Mouse (Mus musculus) olfactory bulb, adult 2 months (tissue): ENCODE measurements around the gene B4galnt1. TPM values are rescaled to one million over a fixed set of nuclear protein-coding genes. Genes with fewer than 3 reads are reported as not detected.

Experiments used
- H3K27ac ChIP-seq: fragments of 200-500 bp; 2 replicates; pipeline ENCODE4 v1.5.1; 2012; ENCODE audit warnings: low read depth, low read length; ENCODE audit not compliant: insufficient read depth
- H3K4me1 ChIP-seq: fragments of 200-500 bp; 2 replicates; pipeline ENCODE4 v1.6.1; 2012; ENCODE audit warnings: low read length; ENCODE audit not compliant: control insufficient read depth, insufficient read depth
- H3K4me3 ChIP-seq: fragments of 200-500 bp; 2 replicates; pipeline ENCODE4 v1.5.1; 2012; ENCODE audit warnings: mild to moderate bottlenecking, low read depth, low read length, moderate library complexity; ENCODE audit not compliant: insufficient read depth
- CTCF ChIP-seq: fragments of 200-500 bp; IDR thresholded peaks from 2 replicates; pipeline ENCODE4 v1.5.1; 2012; ENCODE audit warnings: low read depth, mild to moderate bottlenecking, low read length, moderate library complexity; ENCODE audit not compliant: insufficient read depth
- POLR2A ChIP-seq: fragments of 200-500 bp; IDR thresholded peaks from 2 replicates; pipeline ENCODE4 v1.6.1; 2012; ENCODE audit warnings: mild to moderate bottlenecking, low read depth, low read length, moderate library complexity; ENCODE audit not compliant: insufficient read depth
- WGBS: fragments of 180-500 bp; shearing (Covaris S2); methylation state at CpG from one replicate; pipeline ENCODE4 v1.1.7; 2018; 5-methylcytosine and 5-hydroxymethylcytosine counted together
- polyA plus RNA-seq: library from polyadenylated mRNA; stranded (reverse); fragments of >200 nt; gene quantifications from 2 replicates; pipeline ENCODE4 v1.2.4, GENCODE M21; 2012; ENCODE audit warnings: low replicate concordance; ENCODE audit not compliant: missing spikeins, insufficient read depth, insufficient read length

The B4galnt1 gene
- not detected in 2 replicates for polyA plus RNA-seq

DNA sequence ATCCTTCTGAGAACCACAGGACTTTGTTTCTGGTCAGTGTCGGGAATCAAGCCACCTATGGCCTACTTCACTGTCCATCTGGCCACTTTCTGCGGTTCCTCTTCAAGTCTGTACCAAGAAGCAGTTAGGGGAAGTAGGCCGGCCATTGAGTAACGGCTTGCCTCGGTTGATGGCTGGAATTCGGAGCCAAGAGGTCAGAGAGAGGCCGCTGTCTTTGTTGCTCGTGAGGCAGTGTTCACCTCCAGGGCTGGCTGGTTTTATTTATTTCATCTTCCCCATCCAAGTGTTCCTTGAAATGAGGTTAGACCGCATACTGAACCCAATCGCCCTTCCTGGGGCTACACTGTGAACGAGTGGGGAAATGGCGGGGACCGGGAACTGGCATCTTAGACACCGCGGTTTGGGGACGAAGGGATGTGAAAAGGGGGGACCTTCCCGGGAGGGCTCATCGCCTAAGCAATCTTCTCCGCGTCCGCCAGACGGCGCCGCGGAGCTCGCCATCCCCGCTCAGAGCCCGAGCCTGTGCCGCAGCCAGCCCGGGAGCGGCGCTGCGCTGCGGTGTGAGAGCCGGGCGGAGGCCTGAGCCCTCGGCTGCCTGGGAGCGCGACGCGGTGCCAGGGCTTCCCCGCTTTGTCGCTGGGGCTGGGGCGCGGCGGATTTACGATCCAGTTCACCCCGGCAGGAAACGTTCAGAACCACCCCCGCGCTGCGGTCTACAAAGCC, at the start of gene B4galnt1:
TSS of gene B4galnt1 (plus strand) at position 595 of the 723 bp plus-strand sequence.
- Histone ChIP-seq H3K27ac (peak within 1 kb of the TSS; percentile 88), H3K4me1 (peaks cover 19% of the 10 kb centered on the region), H3K4me3 (peak within 1 kb of the TSS; percentile 83)
- TF ChIP-seq CTCF = peak; percentile 92
- peak; percentile 75 for TF ChIP-seq POLR2A
- WGBS = 3% methylated on average over 52 of the region's 52 CpGs

DNA sequence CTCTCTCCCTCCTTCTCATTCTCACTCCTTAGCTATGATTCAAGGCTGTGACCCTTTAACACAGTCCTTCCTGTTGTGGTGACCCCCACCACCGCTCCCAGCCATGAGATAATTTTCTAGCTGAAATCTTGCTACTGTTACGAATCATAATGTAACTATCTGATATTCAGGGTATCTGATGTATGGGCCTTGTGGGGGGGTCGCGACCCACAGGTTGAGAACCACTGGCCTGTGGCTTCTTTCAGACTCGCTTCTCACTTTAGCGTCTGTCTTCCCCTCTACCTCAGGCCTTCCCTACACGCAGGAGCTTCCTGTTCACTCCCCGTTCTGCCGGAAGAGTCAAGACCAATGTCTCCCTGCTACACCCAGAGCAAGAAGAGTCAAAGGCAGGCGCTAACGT, 46.6 kb upstream of the B4galnt1 start:
- no peak for TF ChIP-seq POLR2A
- no peak for TF ChIP-seq CTCF
- Histone ChIP-seq H3K4me3 (no peak overlapping the region), H3K27ac (no peak overlapping the region), H3K4me1 (peaks cover 11% of the 10 kb centered on the region)
- 94% methylated on average over 11 of the region's 11 CpGs for WGBS

DNA sequence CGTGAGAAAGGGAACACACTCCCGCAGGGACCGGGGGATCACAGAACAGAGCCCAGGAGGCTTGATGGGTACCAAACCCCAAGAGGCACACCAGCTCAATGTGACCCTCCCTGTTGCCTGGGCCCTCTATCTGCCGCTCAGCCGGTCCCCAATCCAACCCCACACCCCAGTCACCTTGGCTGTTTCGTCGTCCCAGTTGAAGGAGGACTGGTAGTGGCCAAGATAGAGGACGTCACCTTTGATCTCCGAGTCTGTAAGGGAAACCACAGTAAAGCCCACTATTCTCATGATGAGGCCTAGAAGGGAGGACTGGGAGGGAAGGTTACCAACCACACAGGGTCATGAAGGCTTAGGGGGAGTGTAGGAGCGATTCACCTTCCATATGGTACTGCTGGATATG, 45.8 kb upstream of the B4galnt1 start:
- Histone ChIP-seq H3K4me3 (no peak overlapping the region), H3K4me1 (peaks cover 11% of the 10 kb centered on the region), H3K27ac (no peak overlapping the region)
- 91% methylated on average over 10 of the region's 10 CpGs for WGBS
- no peak for TF ChIP-seq CTCF
- TF ChIP-seq POLR2A = no peak

DNA sequence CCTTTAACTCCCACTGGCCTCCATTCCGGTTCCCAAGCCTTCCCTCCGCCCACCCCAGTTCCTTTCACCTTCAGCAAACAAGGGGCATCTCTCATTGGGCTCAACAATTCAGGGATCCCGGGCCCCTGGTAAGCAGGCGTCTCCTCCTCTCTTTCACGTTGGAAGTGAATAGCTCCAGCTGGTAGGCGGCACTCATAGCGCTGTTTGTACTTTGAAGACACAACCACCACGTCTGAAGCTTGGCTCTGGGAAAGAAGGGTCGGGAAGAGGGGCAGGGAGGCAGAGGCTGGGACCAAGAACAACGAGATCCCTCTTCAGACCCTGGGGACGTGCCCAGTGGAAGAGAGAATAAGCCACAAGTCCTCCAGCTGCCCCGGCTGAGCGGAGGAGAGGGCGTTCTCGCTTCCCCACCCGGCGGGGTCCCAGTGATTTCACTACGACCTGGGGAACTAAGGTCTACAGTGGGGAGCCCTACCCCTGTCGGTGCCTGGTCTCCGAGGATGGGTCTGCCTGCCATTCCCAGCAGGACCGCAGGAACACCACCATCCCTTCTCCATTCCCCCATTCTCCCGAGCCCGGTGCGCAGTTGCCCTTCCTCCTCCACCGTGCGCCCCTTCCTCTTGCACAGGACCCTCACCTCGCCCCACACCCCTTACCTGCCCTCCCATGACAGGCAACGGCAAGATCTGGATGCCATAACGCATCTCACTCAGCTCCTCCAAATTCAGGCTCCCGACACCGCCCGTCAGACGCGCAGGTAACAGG, 44.5 kb upstream of the B4galnt1 start:
- no peak for TF ChIP-seq CTCF
- no peak for TF ChIP-seq POLR2A
- H3K4me3 ChIP-seq = peak overlapping the region; percentile 95
- WGBS = under 1% methylated on average over 34 of the region's 34 CpGs
- peak overlapping the region; percentile 43; the same call in 1 of the 2 replicates for H3K27ac ChIP-seq
- peaks cover 11% of the 10 kb centered on the region for H3K4me1 ChIP-seq

DNA sequence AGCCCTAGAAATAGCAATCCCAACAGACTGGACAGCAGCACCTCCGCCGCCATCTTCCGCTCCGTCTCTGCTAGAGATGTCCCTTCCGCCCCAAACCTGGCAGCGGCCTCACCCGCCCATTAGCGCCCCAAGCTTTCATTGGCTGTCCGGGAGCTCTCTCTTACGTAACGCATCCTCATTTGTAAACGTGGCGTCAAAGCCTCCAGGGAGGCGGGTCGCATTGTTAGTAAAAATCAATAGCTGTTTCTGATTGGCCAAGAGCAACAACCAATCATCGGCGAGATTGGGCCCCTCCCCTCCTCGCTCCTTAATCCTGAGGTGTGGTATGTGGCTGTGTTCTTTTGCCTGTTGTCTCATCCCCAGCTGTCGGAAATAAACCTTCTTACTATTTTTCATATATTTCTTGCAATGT, 44.0 kb upstream of the B4galnt1 start, which contains the start of gene Os9:
TSS of gene Os9 (minus strand) at position 66 of the 412 bp plus-strand sequence.
- H3K4me1 ChIP-seq = peaks cover 11% of the 10 kb centered on the region
- peak within 1 kb of the TSS; percentile 43; the same call in 1 of the 2 replicates for H3K27ac ChIP-seq
- TF ChIP-seq CTCF (no peak), POLR2A (peak; percentile 64)
- H3K4me3 ChIP-seq = peak within 1 kb of the TSS; percentile 95
- WGBS = under 1% methylated on average over 19 of the region's 19 CpGs

DNA sequence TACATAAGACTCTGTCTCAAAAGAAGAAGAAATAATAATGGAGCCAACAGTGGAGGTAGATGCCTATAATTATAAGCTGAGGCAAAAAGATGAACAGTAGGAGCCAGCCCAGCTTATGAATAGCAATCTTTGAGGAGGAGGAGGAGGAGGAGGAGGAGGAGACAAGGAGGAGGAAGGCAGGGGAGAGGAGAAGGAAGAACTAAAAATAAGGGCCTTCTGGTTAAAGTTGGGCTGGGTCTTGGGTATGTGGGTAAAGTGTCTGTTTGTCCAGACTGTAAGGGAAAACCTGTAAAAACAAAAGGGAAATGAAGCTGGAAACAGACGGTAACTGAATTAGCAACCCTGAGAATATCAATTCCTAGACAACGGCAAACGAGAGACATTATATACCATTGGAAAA, 43.0 kb upstream of the B4galnt1 start:
- TF ChIP-seq POLR2A (no peak), CTCF (no peak)
- H3K4me1 ChIP-seq = peaks cover 11% of the 10 kb centered on the region
- no peak overlapping the region for H3K27ac ChIP-seq
- 56% methylated on average over 3 of the region's 3 CpGs for WGBS
- H3K4me3 ChIP-seq = no peak overlapping the region

DNA sequence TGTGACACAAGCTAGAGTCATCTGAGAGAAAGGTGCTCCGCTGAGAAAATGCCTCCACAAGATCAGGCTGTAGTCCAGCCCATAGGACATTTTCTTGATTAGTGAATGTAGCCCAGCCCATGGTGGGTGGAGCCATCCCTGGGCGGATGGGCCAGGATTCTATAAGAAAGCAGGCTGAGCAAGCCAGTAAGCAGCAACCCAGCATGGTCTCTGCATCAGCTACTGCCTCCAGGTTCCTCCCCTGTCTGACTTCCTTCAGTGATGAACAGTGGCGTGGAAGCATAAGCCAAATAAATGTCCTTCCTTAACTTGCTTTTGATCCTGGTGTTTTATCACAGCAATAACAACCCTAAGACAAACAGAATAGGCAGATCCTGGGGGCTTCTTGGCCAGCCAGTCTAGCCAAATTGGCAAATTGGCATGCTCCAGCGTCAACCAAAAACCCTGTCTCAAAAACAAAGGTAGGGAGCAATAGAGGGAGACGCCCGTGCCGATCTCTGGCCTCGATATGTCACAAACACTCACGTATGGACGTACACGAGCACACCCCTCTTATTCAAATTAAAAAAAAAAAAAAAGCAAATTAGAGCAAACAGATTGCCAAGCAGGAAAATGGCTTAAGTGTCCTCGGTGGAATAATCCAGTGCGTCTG, 42.1 kb upstream of the B4galnt1 start:
- TF ChIP-seq POLR2A (no peak), CTCF (no peak)
- Histone ChIP-seq H3K4me1 (peaks cover 11% of the 10 kb centered on the region), H3K27ac (peak overlapping the region; percentile 70), H3K4me3 (peak overlapping the region; percentile 23)
- 3% methylated on average over 13 of the region's 13 CpGs for WGBS

DNA sequence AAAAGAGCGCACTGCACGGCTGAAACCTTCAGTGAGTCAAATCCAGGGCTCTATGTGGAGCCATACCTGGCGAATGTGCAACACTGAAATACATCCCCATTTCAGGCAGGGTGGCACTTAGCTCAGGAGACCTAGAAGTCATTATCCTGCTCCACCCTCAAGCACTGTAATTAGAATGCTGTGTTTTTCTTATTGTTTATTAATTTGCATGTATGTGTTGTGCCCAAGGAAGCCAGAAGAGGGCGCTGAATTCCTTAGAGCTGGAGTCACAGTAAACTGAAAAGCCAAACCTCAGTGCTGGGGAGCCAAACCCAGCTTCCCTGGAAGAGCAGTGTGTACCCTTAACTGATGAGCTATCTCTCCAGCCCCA, 41.6 kb upstream of the B4galnt1 start:
- Histone ChIP-seq H3K27ac (peak overlapping the region; percentile 70), H3K4me3 (peak overlapping the region; percentile 23), H3K4me1 (peaks cover 11% of the 10 kb centered on the region)
- TF ChIP-seq POLR2A (no peak), CTCF (no peak)
- 5% methylated on average over 4 of the region's 4 CpGs for WGBS
